Mouse (Mus musculus) hindbrain, embryonic 13.5 days (tissue): ENCODE data around the gene Wwtr1. TPM values are rescaled to one million over a fixed set of nuclear protein-coding genes. Genes with fewer than 3 reads are reported as not detected.
A peak's percentile ranks its signal among the peaks of the same experiment; 100 is the strongest.

Experiments used
- ATAC-seq: fragments of 200-750 bp; cut with Nextera tagmentation; 2 replicates; pipeline ENCODE4 v1.8.0; 2017; ENCODE audit warnings: moderate TSS enrichment; ENCODE audit not compliant: low FRiP score
- H3K27ac ChIP-seq: fragments of 300-500 bp; sonication (generic); 2 replicates; pipeline ENCODE4 v1.5.1; 2015; ENCODE audit warnings: inconsistent platforms, mild to moderate bottlenecking, moderate library complexity
- H3K27me3 ChIP-seq: fragments of 300-500 bp; sonication (generic); 2 replicates; pipeline ENCODE4 v1.6.1; 2015; ENCODE audit warnings: mild to moderate bottlenecking, inconsistent platforms
- H3K36me3 ChIP-seq: fragments of 300-500 bp; sonication (generic); 2 replicates; pipeline ENCODE4 v1.6.1; 2015; ENCODE audit warnings: mild to moderate bottlenecking, inconsistent platforms
- H3K4me1 ChIP-seq: fragments of 300-500 bp; sonication (generic); replicated peaks from 2 replicates; pipeline ENCODE4 v1.6.1; 2015; ENCODE audit warnings: inconsistent platforms
- H3K4me2 ChIP-seq: fragments of 300-500 bp; sonication (generic); 2 replicates; pipeline ENCODE4 v1.6.1; 2015; ENCODE audit warnings: inconsistent platforms, mild to moderate bottlenecking, moderate library complexity
- H3K4me3 ChIP-seq: fragments of 300-500 bp; sonication (generic); 2 replicates; pipeline ENCODE4 v1.5.1; 2015; ENCODE audit warnings: mild to moderate bottlenecking, inconsistent platforms
- H3K9ac ChIP-seq: fragments of 300-500 bp; sonication (generic); 2 replicates; pipeline ENCODE4 v1.6.1; 2015; ENCODE audit warnings: mild to moderate bottlenecking, inconsistent platforms
- H3K9me3 ChIP-seq: fragments of 300-500 bp; sonication (generic); 2 replicates; pipeline ENCODE4 v1.6.1; 2016; ENCODE audit warnings: inconsistent platforms
- WGBS: fragments of 180-500 bp; shearing (Covaris S2); methylation state at CpG from one replicate; pipeline ENCODE4 v1.1.7; 2015; 5-methylcytosine and 5-hydroxymethylcytosine counted together
- polyA plus RNA-seq: library from polyadenylated mRNA; unstranded; fragments of >200 nt; fragmentation: Nextera tagmentation; extraction: Ambion mirVana; gene quantifications from 2 replicates; pipeline ENCODE4 v1.2.1, GENCODE M21; 2015

Wwtr1 gene
- polyA plus RNA-seq, 1 experiment from 2014 or later: 9.9 TPM

GRCm38 (mm10) chr3:57470326-57470725 lies 105.4 kb downstream of the Wwtr1 start:
- Histone ChIP-seq H3K9me3 (no peaks in the 10 kb centered on the region), H3K4me2 (0 out of 2 replicates have a peak overlapping the region, but pooled peaks have one; percentile 50), H3K9ac (no peak overlapping the region), H3K36me3 (no peaks in the 10 kb centered on the region), H3K4me3 (no peak overlapping the region), H3K27ac (peak overlapping the region; percentile 66), H3K27me3 (no peaks in the 10 kb centered on the region), H3K4me1 (peaks cover 25% of the 10 kb centered on the region)
- no peak for ATAC-seq
- 27% methylated on average over 5 of the region's 5 CpGs for whole genome bisulfite sequencing

GRCm38 (mm10) chr3:57469325-57469724 lies 106.4 kb downstream of the Wwtr1 start:
- Histone ChIP-seq H3K4me1 (peaks cover 25% of the 10 kb centered on the region), H3K9me3 (no peaks in the 10 kb centered on the region), H3K27me3 (no peaks in the 10 kb centered on the region), H3K27ac (no peak overlapping the region), H3K4me3 (no peak overlapping the region), H3K9ac (no peak overlapping the region), H3K36me3 (no peaks in the 10 kb centered on the region), H3K4me2 (no peak overlapping the region)
- no peak for ATAC-seq
- 96% methylated on average over 3 of the region's 3 CpGs for WGBS

- Histone ChIP-seq H3K4me3 (no peak overlapping the region), H3K27me3 (no peaks in the 10 kb centered on the region), H3K9ac (no peak overlapping the region), H3K9me3 (no peaks in the 10 kb centered on the region), H3K27ac (no peak overlapping the region), H3K4me1 (peaks cover 12% of the 10 kb centered on the region), H3K36me3 (no peaks in the 10 kb centered on the region), H3K4me2 (no peak overlapping the region)
- ATAC-seq: no peak
- WGBS: 74% methylated on average over 3 of the region's 3 CpGs
Measured at GRCm38 (mm10) chr3:57466289-57466688, 109.4 kb downstream of the Wwtr1 start.

- ATAC-seq: no peak
- Histone ChIP-seq H3K36me3 (no peaks in the 10 kb centered on the region), H3K4me3 (no peak overlapping the region), H3K9ac (no peak overlapping the region), H3K27me3 (no peaks in the 10 kb centered on the region), H3K27ac (no peak overlapping the region), H3K4me1 (no peaks in the 10 kb centered on the region), H3K9me3 (no peaks in the 10 kb centered on the region), H3K4me2 (no peak overlapping the region)
- 86% methylated on average over 4 of the region's 4 CpGs for WGBS
Measured at GRCm38 (mm10) chr3:57463302-57463701, 112.4 kb downstream of the Wwtr1 start.

GRCm38 (mm10) chr3:57458652-57459051 lies 117.1 kb downstream of the Wwtr1 start:
- Histone ChIP-seq H3K27ac (no peak overlapping the region), H3K9me3 (no peaks in the 10 kb centered on the region), H3K4me2 (no peak overlapping the region), H3K4me1 (no peaks in the 10 kb centered on the region), H3K36me3 (no peaks in the 10 kb centered on the region), H3K4me3 (no peak overlapping the region), H3K27me3 (no peaks in the 10 kb centered on the region), H3K9ac (no peak overlapping the region)
- ATAC-seq: no peak
- WGBS: 63% methylated on average over 11 of the region's 11 CpGs

- Histone ChIP-seq H3K4me2 (no peak overlapping the region), H3K27me3 (no peaks in the 10 kb centered on the region), H3K9me3 (no peaks in the 10 kb centered on the region), H3K9ac (no peak overlapping the region), H3K27ac (no peak overlapping the region), H3K36me3 (no peaks in the 10 kb centered on the region), H3K4me3 (no peak overlapping the region), H3K4me1 (no peaks in the 10 kb centered on the region)
- 36% methylated on average over 5 of the region's 5 CpGs for WGBS
- ATAC-seq: peak; percentile 72; the same call in 1 of the 2 replicates
Measured at GRCm38 (mm10) chr3:57448445-57448844, 127.3 kb downstream of the Wwtr1 start.

- Histone ChIP-seq H3K27me3 (no peaks in the 10 kb centered on the region), H3K4me2 (no peak overlapping the region), H3K4me1 (no peaks in the 10 kb centered on the region), H3K9ac (no peak overlapping the region), H3K36me3 (no peaks in the 10 kb centered on the region), H3K27ac (no peak overlapping the region), H3K4me3 (no peak overlapping the region), H3K9me3 (no peaks in the 10 kb centered on the region)
- WGBS: 55% methylated on average over 1 of the region's 1 CpGs
- ATAC-seq: no peak
Measured at GRCm38 (mm10) chr3:57447889-57448288, 127.8 kb downstream of the Wwtr1 start.

- H3K9ac ChIP-seq: no peak overlapping the region
- no peaks in the 10 kb centered on the region for H3K27me3 ChIP-seq
- H3K4me3 ChIP-seq: no peak overlapping the region
- WGBS: 56% methylated on average over 3 of the region's 3 CpGs
- H3K36me3 ChIP-seq: no peaks in the 10 kb centered on the region
- no peaks in the 10 kb centered on the region for H3K4me1 ChIP-seq
- ATAC-seq: no peak
- no peak overlapping the region for H3K27ac ChIP-seq
- no peak overlapping the region for H3K4me2 ChIP-seq
- H3K9me3 ChIP-seq: no peaks in the 10 kb centered on the region
Measured at GRCm38 (mm10) chr3:57445706-57446105, 130.0 kb downstream of the Wwtr1 start.

GRCm38 (mm10) chr3:57440956-57441355 lies 134.8 kb downstream of the Wwtr1 start:
- no peak overlapping the region for H3K27ac ChIP-seq
- H3K9me3 ChIP-seq: no peaks in the 10 kb centered on the region
- 76% methylated on average over 3 of the region's 3 CpGs for WGBS
- no peak for ATAC-seq
- no peak overlapping the region for H3K9ac ChIP-seq
- no peak overlapping the region for H3K4me2 ChIP-seq
- H3K4me3 ChIP-seq: no peak overlapping the region
- H3K36me3 ChIP-seq: no peaks in the 10 kb centered on the region
- H3K27me3 ChIP-seq: no peaks in the 10 kb centered on the region
- H3K4me1 ChIP-seq: no peaks in the 10 kb centered on the region

GRCm38 (mm10) chr3:57435364-57435763 lies 140.3 kb downstream of the Wwtr1 start:
- H3K27me3 ChIP-seq: no peaks in the 10 kb centered on the region
- no peak overlapping the region for H3K9ac ChIP-seq
- no peak overlapping the region for H3K4me3 ChIP-seq
- ATAC-seq: no peak
- no peaks in the 10 kb centered on the region for H3K9me3 ChIP-seq
- no peak overlapping the region for H3K27ac ChIP-seq
- 85% methylated on average over 8 of the region's 8 CpGs for WGBS
- no peaks in the 10 kb centered on the region for H3K36me3 ChIP-seq
- H3K4me1 ChIP-seq: no peaks in the 10 kb centered on the region
- H3K4me2 ChIP-seq: no peak overlapping the region

- Histone ChIP-seq H3K9me3 (no peaks in the 10 kb centered on the region), H3K36me3 (no peaks in the 10 kb centered on the region), H3K4me3 (no peak overlapping the region), H3K4me1 (no peaks in the 10 kb centered on the region), H3K27me3 (no peaks in the 10 kb centered on the region), H3K9ac (no peak overlapping the region), H3K27ac (no peak overlapping the region), H3K4me2 (no peak overlapping the region)
- ATAC-seq: no peak
- WGBS: 87% methylated on average over 3 of the region's 3 CpGs
Measured at GRCm38 (mm10) chr3:57431706-57432105, 144.0 kb downstream of the Wwtr1 start.

- no peak for ATAC-seq
- H3K27me3 ChIP-seq: no peaks in the 10 kb centered on the region
- H3K36me3 ChIP-seq: no peaks in the 10 kb centered on the region
- H3K9ac ChIP-seq: no peak overlapping the region
- no peak overlapping the region for H3K4me3 ChIP-seq
- no peak overlapping the region for H3K4me2 ChIP-seq
- no peak overlapping the region for H3K27ac ChIP-seq
- H3K4me1 ChIP-seq: peaks cover 6% of the 10 kb centered on the region; the same call in 1 of the 2 replicates
- WGBS: 81% methylated on average over 4 of the region's 4 CpGs
- H3K9me3 ChIP-seq: no peaks in the 10 kb centered on the region
Measured at GRCm38 (mm10) chr3:57429486-57429885, 146.2 kb downstream of the Wwtr1 start.

GRCm38 (mm10) chr3:57428682-57429464 lies 146.8 kb downstream of the Wwtr1 start:
- ATAC-seq: no peak
- 53% methylated on average over 5 of the region's 5 CpGs for WGBS
- Histone ChIP-seq H3K4me1 (peaks cover 6% of the 10 kb centered on the region; the same call in 1 of the 2 replicates), H3K36me3 (no peaks in the 10 kb centered on the region), H3K9ac (no peak overlapping the region), H3K9me3 (no peaks in the 10 kb centered on the region), H3K27ac (no peak overlapping the region), H3K4me2 (no peak overlapping the region), H3K27me3 (no peaks in the 10 kb centered on the region), H3K4me3 (no peak overlapping the region)
